Mouse (Mus musculus): ENCODE results near the gene Prm1. TPM values are rescaled to one million over a fixed set of nuclear protein-coding genes. Genes with fewer than 3 reads are reported as not detected.

Gene Prm1
- total and polyA plus RNA-seq, 2 experiments from 2014 or later: not detected

DNA sequence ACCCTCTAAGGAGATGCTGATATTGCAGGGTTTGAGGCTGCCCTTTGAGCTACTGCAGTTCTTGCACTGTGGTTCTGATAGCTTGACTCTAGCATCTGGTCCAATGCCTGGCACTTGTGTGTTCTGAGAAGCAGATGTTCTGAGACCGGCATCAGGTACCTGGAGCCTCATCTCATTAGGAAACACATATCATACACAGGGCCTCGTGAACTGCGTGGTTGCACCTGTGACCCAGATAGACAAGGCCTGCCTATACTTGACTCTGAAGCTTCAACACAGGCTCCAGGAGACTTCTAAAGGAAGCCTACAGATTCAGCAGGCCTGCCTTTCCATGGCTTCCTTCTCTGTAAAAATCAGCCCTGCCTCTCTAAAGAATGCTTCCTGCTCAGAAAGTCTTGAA lies 30.7 kb upstream of the Prm1 start:
- Histone ChIP-seq H3K4me2 (ENCODE audit: low read depth) (no peak overlapping the region), H3K27ac (ENCODE audit: low read depth, low read length) (no peak overlapping the region), H3K9ac (no peak overlapping the region), H3K4me1 (ENCODE audit: insufficient read depth) (no peaks in the 10 kb centered on the region; the same call in 1 of the 2 replicates), H3K4me3 (ENCODE audit: low read depth, low read length) (no peak overlapping the region), H3K9me3 (ENCODE audit: low read length) (no peaks in the 10 kb centered on the region), H3K36me3 (ENCODE audit: insufficient read depth) (no peaks in the 10 kb centered on the region), H3K27me3 (ENCODE audit: insufficient read depth, low read length) (no peaks in the 10 kb centered on the region)
- no peak for TF ChIP-seq CTCF (IDR thresholded peaks at IDR 0.05; ENCODE audit: low read depth)
- ATAC-seq (no peak), DNase-seq (no peak)
- WGBS: 94% methylated on average over 3 of the region's 3 CpGs

DNA sequence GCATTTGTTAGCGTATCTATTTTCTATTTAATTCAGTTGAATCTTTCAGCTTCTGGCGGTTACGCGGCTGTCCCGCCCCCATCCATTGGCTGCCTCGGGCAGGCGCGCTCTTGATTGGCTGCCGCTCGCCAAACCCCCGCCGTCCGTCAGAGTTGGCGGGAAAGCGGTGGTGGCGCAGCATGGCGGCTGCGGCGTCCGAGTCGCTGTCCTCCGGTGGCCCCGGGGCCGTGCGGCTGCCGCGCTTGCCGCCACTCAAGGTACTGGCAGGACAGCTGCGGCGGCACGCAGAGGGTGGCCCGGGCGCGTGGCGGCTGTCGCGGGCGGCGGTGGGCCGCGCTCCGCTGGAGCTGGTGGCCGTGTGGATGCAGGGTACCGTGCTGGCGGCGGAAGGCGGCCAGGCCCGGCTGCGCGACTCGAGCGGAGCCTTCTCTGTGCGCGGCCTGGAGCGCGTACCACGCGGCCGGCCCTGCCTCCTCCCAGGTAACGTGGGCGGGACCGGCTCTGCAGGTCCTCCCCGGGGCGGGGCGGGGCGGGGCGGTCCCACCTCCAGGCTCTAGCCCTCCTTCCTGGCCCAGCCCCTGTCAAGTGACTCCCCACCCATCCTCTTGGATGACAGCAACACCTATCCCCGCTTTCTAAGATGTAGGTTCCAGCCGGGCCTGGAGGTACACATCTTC lies 29.4 kb upstream of the Prm1 start, which contains the start of gene Rmi2:
Gene Rmi2 (plus strand): TSS at position 149 of the 677 bp plus-strand sequence.
- H3K27me3 ChIP-seq (ENCODE audit: insufficient read depth, low read length): no peaks in the 10 kb centered on the region
- peak; percentile 98 for ATAC-seq
- H3K4me1 ChIP-seq (ENCODE audit: insufficient read depth): no peaks in the 10 kb centered on the region; the same call in 1 of the 2 replicates
- no peaks in the 10 kb centered on the region for H3K9me3 ChIP-seq (ENCODE audit: low read length)
- TF ChIP-seq CTCF (IDR thresholded peaks at IDR 0.05; ENCODE audit: low read depth): no peak
- H3K36me3 ChIP-seq (ENCODE audit: insufficient read depth): no peaks in the 10 kb centered on the region
- DNase-seq: peak; percentile 92
- H3K9ac ChIP-seq: peak within 1 kb of the TSS; percentile 48
- peak within 1 kb of the TSS; percentile 72 for H3K4me3 ChIP-seq (ENCODE audit: low read depth, low read length)
- peak within 1 kb of the TSS; percentile 98 for H3K4me2 ChIP-seq (ENCODE audit: low read depth)
- no peak within 1 kb of the TSS for H3K27ac ChIP-seq (ENCODE audit: low read depth, low read length)
- under 1% methylated on average over 53 of the region's 69 CpGs for WGBS

DNA sequence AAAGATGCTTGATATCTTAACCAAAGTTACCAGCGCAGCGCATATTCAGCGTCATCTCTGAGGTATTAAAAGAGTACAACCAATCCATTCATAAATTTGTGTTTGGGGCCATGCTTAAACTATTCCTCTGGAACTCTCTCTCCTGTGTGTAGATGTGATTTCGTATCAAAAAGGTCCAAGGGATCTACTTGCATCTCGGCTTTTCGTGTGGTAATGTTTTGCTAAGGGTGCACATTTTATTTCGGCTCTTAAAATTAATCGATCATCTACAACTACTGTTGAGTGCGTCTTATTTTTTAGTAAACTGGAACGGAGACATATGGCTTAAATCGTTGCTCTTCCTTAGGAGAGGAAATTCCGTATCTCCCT lies 28.9 kb upstream of the Prm1 start:
- 5% methylated on average over 12 of the region's 12 CpGs for WGBS
- Histone ChIP-seq H3K9me3 (ENCODE audit: low read length) (no peaks in the 10 kb centered on the region), H3K4me1 (ENCODE audit: insufficient read depth) (no peaks in the 10 kb centered on the region; the same call in 1 of the 2 replicates), H3K4me3 (ENCODE audit: low read depth, low read length) (peak overlapping the region; percentile 72), H3K9ac (no peak overlapping the region), H3K36me3 (ENCODE audit: insufficient read depth) (no peaks in the 10 kb centered on the region), H3K27ac (ENCODE audit: low read depth, low read length) (no peak overlapping the region), H3K27me3 (ENCODE audit: insufficient read depth, low read length) (no peaks in the 10 kb centered on the region), H3K4me2 (ENCODE audit: low read depth) (peak overlapping the region; percentile 98)
- DNase-seq (no peak), ATAC-seq (peak; percentile 8; the same call in 1 of the 2 replicates)
- TF ChIP-seq CTCF (IDR thresholded peaks at IDR 0.05; ENCODE audit: low read depth): no peak

DNA sequence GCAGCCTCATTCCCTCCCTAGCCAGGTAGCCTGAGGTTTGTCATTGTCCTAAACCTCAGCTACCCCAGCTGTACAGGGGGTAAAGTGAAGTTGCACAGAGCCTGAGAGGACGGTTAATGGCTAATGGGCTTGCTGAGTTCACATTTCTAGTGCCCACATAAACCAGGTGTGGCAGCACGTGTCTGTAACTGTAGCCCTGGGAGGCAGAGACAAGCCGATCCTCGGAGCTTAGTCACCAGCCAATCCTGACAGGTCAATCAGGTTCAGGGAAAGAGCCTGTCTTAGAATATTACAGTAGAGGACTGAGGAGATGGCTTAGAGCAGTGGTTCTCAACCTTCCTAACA lies 22.8 kb upstream of the Prm1 start:
- no peaks in the 10 kb centered on the region for H3K4me1 ChIP-seq (ENCODE audit: insufficient read depth)
- H3K27ac ChIP-seq (ENCODE audit: low read depth, low read length): no peak overlapping the region
- ATAC-seq (no peak), DNase-seq (no peak)
- no peak for TF ChIP-seq CTCF (IDR thresholded peaks at IDR 0.05; ENCODE audit: low read depth)
- H3K9ac ChIP-seq: no peak overlapping the region
- H3K4me3 ChIP-seq (ENCODE audit: low read depth, low read length): no peak overlapping the region
- H3K9me3 ChIP-seq (ENCODE audit: low read length): no peaks in the 10 kb centered on the region
- 84% methylated on average over 4 of the region's 4 CpGs for WGBS
- H3K4me2 ChIP-seq (ENCODE audit: low read depth): no peak overlapping the region
- H3K36me3 ChIP-seq (ENCODE audit: insufficient read depth): no peaks in the 10 kb centered on the region
- no peaks in the 10 kb centered on the region for H3K27me3 ChIP-seq (ENCODE audit: insufficient read depth, low read length)

DNA sequence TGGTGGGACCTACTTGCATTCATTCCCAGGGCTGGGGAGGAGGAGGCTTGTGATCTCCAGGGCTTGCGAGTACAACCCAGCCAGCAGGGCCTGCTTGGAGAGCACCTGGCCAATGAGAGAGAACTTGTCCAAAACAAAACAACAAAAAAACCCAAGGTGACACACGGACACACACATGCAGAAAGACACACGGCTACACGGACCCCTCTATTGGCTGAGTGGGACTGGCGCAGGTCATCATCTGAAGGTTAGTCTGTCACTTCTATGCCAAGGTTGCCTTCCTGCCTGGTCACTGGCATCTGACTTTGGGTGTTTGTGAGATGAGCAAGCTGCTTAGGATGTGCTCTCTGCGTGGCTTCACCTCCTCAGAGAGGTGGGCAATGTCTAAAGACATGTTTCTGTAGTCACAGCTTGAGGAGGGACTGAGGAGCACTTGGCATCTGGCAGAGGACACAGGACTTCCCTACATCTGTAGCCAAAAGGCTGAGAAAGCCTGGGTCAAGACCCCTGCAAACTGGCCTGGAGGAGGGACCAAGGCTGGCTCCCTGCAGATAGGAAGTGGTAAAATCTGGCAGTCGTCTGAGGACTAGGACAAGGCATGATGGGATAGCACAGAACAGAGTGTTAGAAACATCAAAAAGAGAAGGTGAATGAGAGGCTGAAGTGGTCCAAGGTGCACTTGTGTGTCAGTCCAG lies 22.3 kb upstream of the Prm1 start:
- ATAC-seq: no peak
- Histone ChIP-seq H3K9ac (no peak overlapping the region), H3K9me3 (ENCODE audit: low read length) (no peaks in the 10 kb centered on the region), H3K36me3 (ENCODE audit: insufficient read depth) (no peaks in the 10 kb centered on the region), H3K27me3 (ENCODE audit: insufficient read depth, low read length) (no peaks in the 10 kb centered on the region), H3K27ac (ENCODE audit: low read depth, low read length) (no peak overlapping the region), H3K4me3 (ENCODE audit: low read depth, low read length) (no peak overlapping the region), H3K4me1 (ENCODE audit: insufficient read depth) (no peaks in the 10 kb centered on the region), H3K4me2 (ENCODE audit: low read depth) (no peak overlapping the region)
- no peak for TF ChIP-seq CTCF (IDR thresholded peaks at IDR 0.05; ENCODE audit: low read depth)
- 90% methylated on average over 7 of the region's 7 CpGs for WGBS
- DNase-seq: no peak

DNA sequence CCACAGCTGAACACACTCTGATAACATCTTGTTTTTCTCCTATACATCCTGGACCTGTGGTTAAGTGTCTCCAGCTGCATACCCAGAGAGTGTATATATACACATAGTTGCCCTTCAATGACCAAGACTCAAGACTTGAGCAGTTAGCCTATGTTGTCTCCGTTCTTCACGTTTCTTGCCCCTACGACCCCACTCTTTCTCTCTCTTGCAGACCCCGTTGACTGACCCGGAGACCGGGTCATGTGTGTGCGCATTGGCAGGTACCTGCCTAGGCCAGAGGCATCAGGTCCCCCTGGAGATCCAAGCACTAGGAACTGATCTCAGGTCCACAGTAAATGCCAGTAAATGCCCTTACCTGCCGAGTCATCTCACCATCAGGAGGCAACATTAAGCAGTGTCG lies 21.6 kb upstream of the Prm1 start:
- H3K27me3 ChIP-seq (ENCODE audit: insufficient read depth, low read length): no peaks in the 10 kb centered on the region
- no peak for DNase-seq
- TF ChIP-seq CTCF (IDR thresholded peaks at IDR 0.05; ENCODE audit: low read depth): no peak
- H3K4me2 ChIP-seq (ENCODE audit: low read depth): no peak overlapping the region
- H3K4me3 ChIP-seq (ENCODE audit: low read depth, low read length): no peak overlapping the region
- WGBS: 93% methylated on average over 9 of the region's 9 CpGs
- H3K36me3 ChIP-seq (ENCODE audit: insufficient read depth): no peaks in the 10 kb centered on the region
- no peak for ATAC-seq
- no peaks in the 10 kb centered on the region for H3K9me3 ChIP-seq (ENCODE audit: low read length)
- no peak overlapping the region for H3K9ac ChIP-seq
- no peak overlapping the region for H3K27ac ChIP-seq (ENCODE audit: low read depth, low read length)
- H3K4me1 ChIP-seq (ENCODE audit: insufficient read depth): no peaks in the 10 kb centered on the region

DNA sequence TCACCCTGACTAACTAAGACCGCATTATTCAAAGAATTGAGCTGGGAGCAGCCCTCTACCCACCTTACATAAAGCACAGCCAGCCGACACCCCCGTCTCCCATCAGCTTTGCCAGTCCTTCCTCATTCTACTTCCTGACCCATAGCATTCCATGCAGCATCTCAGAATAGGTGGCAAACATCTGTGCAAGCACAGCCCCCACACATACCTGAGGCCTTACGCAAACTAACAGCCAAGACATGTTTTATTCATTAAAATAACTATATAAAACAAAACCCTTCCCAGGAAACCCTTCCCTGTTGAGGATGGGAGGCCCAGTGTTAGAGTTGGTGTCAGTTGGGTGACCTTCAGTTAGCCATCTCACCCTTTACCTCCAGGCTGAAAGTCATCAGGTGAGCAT lies 20.2 kb upstream of the Prm1 start:
- Histone ChIP-seq H3K4me1 (ENCODE audit: insufficient read depth) (no peaks in the 10 kb centered on the region), H3K36me3 (ENCODE audit: insufficient read depth) (no peaks in the 10 kb centered on the region), H3K27ac (ENCODE audit: low read depth, low read length) (no peak overlapping the region), H3K9ac (no peak overlapping the region), H3K4me3 (ENCODE audit: low read depth, low read length) (no peak overlapping the region), H3K4me2 (ENCODE audit: low read depth) (no peak overlapping the region), H3K9me3 (ENCODE audit: low read length) (no peaks in the 10 kb centered on the region), H3K27me3 (ENCODE audit: insufficient read depth, low read length) (no peaks in the 10 kb centered on the region)
- no peak for ATAC-seq
- no peak for DNase-seq
- WGBS: 91% methylated on average over 4 of the region's 4 CpGs
- no peak for TF ChIP-seq CTCF (IDR thresholded peaks at IDR 0.05; ENCODE audit: low read depth)

All from forebrain, postnatal 0 days (tissue).